Mouse (Mus musculus): ENCODE measurements around the gene Nfatc2.

Nfatc2 gene

DNA sequence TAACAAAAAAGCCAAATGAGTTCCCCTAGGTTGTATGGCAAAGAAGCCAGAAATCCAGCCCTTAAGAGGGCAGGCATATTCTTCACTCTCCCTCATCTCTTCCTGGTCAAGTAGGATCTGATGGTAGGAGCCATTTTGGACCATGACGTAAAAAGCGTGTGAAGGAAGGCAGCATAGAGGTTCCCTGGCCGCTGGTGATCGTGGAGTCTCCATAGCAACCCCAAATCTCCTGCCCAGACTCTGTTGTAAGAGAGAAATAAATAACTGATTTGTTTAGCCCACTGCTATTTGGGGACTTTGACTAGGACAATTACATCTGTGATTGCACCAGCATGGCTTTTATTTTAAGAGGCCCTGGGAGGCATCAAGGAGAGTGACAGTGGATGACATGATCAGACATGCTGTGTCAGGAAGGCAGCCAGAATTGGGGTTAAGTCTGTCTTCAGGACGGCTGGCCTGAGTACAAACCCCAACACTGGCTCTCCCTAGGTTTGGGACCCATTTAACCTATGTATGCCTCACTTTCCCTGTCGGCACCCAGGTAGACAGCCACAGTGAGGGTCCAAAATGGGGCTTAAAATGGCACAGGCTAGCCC is 8.3 kb upstream of the Nfatc2 start:
- no peak for DNase-seq (ENCODE audit: low read depth, low spot score)

DNA sequence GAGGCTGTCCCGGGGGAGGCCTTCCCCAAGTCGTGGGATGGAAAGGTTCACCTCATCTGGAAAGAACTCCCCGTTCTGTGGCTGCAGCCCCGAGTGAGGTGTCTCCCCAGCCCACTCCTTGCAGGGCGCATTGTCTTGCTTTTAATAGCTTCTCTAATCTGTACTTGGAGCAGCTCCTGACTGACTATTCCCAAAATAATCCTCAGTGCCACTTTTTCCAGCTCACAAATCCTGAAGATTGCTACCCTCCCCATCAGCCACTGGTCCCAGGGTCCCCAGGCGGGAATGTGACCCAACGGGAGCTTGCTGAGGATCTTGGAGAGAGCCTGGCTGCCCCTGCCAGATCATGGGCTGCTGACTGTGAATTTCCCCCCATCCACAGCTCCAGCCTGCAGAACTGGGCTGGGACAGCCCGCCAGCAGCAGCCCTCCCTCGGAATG is 6.7 kb upstream of the Nfatc2 start:
- DNase-seq (ENCODE audit: low read depth, low spot score), result no peak

DNA sequence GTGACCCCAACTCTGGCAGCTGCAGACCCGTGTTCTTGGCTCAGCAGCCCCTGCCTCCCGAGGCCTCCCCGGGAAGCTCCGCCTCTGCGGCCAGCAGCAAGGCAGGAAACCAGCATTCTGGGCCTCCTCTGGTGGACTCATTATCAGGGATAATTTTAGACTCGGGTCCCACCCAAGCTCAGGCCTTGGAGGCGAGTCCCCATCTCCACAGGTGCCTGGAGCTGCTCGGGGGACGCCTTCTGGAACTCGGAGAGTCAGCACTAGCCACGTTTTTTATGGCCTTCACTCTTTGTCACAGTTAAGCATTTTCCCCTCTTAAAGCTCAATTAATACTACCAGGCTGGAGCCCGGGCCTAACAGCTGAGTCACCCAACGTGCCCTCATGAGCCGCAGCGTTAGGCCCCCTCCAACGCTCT is 3.2 kb upstream of the Nfatc2 start:
- DNase-seq (ENCODE audit: low read depth, low spot score), result no peak

DNA sequence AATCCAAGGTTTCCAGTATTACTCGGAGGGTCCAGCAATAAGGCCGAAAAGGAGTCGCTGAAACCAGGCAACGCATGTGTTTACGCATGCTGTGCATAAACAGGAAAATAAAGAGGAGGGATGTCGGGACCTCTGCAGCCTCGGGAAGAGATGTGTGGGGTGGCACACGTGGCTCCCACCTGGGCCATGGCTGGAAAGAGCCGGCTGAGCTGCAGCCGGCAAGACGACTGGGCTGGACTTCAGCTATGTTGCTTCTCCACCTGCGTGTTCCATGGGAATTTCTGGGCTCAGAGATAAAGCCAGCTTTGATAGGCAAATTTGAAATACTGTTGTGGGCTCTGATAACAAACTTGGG is 907 bp upstream of the Nfatc2 start:
- DNase-seq (ENCODE audit: low read depth, low spot score), result no peak

DNA sequence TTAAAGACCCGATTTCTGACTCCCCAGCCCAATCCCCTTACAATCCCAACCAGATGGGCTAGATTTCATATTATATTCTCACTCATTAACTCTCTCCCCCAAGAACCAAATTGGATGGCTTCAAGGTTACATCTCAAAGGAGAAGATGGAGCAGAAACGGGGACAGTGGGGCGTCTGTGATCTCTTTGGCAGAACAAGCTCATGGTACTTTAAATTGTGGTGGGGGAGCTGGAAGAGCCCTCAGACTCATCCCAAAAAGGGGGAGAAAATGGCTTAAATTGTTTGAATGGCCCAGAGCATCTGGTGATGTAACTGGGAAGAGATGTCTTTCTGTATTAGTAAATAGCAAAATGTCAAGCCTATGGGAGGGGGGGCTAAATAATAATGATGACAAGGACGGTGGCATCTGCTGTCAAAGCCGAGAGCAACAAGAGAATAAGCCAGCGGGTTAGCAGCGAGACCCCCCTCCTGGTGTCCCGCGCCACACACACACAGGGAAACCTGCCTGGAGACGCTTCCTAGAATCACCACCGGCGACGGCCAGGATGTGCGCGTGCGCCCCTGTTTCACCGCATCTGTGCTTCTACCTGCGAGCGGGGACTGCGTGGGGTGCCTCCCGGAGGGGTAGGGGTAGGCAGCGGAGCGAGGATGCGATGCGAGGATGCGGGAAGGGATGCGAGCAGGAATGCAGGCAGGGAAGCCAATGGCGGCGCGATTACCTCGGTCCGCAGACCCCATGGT is 537 bp downstream of the Nfatc2 start:
- DNase-seq (ENCODE audit: low read depth, low spot score), result peak; percentile 21

DNA sequence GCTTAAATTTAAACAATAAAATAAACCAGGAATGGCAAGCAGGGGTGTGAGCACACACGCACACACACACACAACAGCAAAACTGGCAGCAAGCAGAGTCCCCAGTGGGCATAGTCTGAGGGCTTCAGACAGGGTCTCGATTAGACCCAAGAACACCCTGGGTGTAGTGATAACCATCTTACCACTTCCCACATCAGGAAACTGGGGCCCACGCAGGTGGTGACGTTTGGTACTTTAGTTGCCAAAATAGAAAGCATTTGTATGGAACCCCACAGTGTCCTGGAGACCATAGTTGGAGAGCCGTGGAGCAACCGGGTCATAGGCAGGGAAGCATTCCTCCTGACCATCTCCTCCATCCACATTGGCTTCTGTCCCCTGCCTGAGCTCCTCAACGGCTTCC is 5.8 kb downstream of the Nfatc2 start:
- DNase-seq (ENCODE audit: low read depth, low spot score), result no peak

DNA sequence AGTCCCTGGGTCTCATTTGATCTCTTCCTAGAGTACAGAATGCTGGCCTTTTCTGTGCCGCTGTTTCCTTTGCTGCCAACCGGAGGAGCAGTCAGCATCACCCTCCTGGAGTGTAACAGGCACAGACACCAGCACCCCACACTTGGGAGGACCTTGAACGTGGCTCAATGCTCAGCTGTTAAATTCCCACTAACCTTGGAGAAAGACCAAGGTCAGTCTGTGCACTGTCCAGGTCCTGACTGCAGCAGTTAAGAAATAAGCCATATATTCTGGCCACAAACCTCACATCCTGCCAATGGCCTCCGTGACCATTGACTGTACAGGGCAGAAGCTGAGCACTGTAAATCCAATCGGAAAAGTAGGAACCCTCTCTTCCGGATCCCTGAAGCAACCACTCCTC is 7.8 kb downstream of the Nfatc2 start:
- DNase-seq (ENCODE audit: low read depth, low spot score), result no peak

DNA sequence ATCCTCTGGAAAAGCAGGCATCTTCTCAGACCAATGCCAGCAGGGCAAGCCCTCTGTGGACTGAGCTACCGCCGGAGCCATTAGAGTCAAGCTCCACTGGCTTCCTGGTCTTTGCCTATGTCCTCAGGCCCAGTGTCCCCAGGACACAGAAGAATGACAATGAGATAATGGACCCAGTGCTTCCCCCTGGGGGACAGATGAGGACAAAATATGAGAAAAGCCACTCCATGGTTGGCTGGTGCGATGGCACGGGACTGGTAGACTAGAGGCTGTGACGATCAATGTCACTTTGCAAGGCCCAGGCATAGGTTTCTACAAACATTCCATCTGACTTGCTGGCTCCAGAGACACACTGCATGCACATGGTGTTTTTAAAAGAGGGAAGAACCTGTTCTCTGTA is 8.5 kb downstream of the Nfatc2 start:
- DNase-seq (ENCODE audit: low read depth, low spot score), result no peak

DNA sequence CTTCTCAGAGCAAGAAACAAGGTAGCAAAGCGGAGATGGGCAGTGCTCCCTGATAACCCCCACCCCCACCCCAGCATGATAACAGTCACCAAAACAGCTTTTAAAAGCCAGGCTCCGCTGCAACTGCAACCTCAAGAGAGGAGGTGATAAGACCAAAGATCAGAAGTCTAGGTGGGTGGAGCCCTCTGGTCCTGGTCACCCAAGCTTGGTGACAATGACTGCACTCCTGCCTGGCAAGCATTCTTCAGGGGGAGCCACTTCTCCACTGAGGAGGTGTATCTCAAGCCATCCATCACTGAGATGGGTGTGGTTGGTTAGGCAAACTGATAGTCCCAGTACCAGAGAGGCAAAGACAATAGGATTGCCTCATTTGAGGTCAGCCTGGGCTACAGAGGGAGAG is 10.4 kb downstream of the Nfatc2 start:
- DNase-seq (ENCODE audit: low read depth, low spot score), result no peak

DNA sequence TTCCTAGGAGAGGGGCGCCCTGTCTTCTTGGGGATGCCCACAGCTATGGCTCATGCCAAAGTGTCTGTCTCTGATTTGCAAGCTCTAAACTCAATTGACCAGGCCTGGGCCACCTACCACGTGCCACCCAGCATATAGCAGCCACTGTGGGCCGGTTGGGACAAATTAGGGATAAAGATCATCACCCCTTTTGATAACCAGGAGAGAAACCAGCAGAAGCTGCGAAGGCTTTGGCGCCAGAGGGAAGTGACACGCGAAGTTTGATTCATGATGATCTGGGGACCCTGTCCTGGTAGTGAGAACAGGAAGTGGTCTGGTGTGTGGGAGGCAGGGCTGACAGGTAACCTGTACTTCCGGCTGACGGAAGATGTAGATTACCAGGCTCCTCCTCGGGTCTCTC is 10.9 kb downstream of the Nfatc2 start:
- DNase-seq (ENCODE audit: low read depth, low spot score), result no peak

DNA sequence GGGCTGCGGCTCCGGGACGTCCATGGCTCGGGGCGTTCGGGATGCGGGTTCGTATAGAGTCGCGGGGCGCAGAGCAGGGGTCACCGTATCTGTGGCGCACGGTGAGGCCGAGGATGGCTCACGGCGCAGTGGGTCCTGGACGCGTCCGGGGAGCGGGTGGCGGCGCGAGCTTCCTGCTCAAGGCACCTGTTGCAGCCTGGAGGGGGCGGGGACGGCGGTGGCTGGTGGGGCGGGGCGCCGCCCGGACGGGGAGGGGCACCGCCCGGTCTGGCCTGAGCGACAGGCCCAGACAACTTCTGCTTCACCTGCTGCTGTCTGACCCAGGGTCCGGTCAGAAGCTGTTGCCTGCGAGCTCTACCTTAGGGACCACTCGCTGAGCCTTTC is 11.3 kb downstream of the Nfatc2 start:
- no peak for DNase-seq (ENCODE audit: low read depth, low spot score)

DNA sequence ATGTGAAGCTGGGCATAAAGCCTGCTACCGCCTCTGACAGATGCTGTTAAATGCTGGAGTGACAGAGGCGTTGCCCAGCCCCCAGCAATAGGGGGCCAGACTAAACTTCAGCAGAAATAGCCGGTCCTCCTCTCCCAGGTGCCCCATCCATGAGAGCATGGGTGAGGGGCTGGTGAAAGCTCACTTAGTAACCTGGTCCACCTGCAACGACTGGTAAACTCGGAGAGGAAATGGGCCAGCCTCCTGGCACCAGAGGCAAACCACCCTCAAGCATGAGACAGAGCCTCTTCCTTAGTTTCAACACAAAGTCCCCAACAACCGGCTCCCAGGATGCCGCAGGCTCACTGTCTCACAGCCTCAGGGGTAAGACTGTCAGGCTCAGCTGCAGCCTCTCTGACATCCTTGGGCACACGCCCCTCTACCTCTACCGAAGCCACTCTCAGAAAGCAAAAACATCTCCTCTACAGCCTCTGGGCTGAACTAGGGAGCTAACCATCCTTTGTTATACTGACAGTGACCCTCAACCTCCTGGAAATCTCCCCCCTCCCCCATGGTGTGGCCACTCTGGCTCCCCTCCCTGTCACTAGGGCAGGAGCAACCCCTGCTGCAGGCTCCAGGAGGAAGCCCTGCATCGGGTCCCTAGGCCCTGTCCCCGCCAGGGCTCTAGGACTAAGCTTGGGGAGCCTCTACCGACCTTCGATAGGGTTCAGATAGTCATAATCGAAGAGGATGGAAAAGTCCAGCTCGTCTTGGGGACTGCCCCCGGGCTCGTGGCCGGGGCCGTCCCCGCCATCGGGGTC is 11.9 kb downstream of the Nfatc2 start:
- no peak for DNase-seq (ENCODE audit: low read depth, low spot score)

DNA sequence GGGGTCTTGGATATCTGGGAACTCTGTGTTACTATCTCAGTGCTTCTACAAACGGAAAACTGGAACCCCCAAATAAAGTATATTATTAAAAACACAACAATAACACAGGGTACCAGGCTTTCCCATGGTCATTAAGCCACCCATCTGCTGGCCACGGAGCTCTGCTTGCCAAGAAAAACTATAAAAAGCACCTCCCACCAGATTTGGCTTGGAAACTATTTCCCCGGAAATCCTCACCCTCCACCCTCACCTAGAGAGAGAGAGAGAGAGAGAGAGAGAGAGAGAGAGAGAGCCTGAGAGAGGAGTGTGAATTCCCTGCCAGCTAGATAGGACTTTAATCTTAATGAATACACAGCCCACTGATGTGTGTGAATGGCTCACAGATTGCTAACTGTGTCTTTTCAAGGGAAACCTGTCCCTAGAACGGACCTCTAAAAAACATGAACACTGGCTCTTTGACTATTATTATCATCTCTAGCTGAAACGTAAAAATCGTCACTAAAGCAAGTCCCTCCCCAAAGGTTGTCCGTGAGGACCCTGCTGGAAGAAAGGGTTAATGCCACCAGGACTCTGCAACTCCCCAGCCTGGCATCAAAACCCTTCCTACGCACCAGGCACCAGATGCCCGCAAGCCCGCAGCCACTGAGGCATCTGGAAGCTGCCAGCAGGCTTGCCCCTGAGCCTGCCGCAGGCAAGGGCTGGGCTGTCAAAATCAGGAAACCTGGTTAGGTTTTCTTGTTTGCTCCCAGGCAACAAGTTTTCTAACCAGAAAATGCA is 12.7 kb downstream of the Nfatc2 start:
- no peak for DNase-seq (ENCODE audit: low read depth, low spot score)

DNA sequence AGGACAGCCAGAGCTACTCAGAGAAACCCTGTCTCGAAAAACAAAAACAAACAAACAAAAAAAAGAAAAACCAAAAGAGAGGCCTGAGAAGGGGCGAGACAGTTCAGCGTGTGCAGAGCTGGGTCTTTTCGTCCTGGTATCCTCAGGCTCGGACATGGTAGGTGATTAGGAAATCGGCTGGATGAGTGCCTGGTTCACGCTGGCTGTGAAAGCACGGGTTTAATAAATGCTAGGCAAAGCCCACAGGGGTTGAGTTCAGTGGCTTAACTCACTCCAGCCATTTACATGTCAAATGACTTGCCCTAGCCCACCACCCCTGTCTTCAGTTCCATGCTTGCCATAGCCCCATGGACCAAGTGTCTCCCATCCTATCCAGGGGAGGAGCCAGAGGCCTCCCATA is 14.3 kb downstream of the Nfatc2 start:
- DNase-seq (ENCODE audit: low read depth, low spot score), result no peak

DNA sequence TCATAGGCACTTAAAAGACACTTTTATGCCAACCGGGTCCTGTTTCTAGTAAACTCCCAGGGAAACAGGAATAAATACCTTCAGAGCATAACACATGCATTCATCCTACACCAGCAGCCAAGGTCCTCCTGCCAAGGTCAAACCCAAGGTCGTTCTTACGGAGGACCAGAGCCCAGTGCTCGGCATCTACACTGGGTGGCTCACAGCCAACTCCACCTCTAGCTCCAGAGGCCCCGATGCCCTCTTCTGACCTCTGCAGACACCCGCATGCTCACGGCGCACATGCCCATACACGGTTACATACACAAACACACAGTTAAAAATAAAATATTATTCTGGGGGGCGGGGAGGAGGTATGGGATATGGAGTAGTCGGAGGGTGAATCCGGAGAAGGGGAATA is 14.9 kb downstream of the Nfatc2 start:
- DNase-seq (ENCODE audit: low read depth, low spot score), result no peak

DNA sequence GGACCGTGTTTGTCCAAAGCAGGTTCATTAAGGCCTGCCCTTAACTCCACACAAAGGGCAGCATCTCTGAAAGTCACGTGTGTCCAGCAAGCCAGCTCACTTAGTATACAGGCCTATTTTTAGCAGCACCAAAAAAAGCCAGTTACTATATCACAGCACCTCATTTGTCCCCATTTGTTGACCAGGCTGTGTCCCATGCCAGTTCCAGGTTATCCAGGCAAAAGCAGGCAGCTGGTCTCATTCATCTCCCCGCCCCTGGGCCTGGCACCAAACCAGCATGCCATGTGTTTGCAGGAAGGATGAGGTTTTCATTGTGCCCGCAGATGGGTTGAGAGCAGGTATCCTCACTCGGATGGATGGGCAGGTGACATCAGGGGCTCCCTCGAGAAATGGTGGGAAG is 16.6 kb downstream of the Nfatc2 start:
- no peak for DNase-seq (ENCODE audit: low read depth, low spot score)

DNA sequence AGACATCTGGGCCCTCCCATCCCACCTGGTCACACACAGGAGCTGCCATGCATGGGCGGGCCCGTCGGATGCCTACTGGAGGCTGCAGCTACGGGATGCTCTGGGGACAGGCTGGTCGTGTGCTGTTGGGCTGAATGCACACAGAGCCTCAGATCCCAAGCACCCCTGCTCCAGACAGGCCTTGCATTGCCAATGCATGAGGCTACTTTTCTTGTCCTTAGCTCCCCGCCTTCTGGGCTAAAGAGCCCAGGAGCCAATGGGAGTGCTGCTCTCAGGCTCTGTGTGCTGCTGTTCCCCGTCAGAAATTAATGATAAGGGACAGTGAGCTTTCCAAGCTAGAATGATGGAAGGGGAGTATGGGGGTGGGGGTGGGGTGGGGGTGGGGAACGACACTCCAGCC is 17.0 kb downstream of the Nfatc2 start:
- no peak for DNase-seq (ENCODE audit: low read depth, low spot score)

DNA sequence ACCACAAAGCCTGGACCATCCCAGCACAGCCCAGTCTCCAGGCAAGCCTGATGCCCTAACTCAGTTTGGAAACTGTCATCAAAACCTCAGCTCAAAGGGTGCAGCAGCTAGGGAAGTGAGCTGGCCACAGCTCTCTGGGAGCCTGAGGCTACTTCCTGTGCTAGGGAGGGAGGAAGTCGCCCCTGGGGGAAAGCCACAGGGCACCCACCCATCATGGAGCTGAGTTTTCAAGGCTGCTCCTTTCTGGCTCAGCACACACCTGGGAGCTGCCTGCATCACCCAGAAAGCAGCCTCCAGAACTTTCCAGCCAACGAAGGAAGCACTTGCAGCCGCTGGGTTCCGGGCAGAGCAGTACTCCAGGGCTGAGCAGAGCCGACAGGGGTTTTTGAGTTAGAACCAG is 18.4 kb downstream of the Nfatc2 start:
- no peak for DNase-seq (ENCODE audit: low read depth, low spot score)

DNA sequence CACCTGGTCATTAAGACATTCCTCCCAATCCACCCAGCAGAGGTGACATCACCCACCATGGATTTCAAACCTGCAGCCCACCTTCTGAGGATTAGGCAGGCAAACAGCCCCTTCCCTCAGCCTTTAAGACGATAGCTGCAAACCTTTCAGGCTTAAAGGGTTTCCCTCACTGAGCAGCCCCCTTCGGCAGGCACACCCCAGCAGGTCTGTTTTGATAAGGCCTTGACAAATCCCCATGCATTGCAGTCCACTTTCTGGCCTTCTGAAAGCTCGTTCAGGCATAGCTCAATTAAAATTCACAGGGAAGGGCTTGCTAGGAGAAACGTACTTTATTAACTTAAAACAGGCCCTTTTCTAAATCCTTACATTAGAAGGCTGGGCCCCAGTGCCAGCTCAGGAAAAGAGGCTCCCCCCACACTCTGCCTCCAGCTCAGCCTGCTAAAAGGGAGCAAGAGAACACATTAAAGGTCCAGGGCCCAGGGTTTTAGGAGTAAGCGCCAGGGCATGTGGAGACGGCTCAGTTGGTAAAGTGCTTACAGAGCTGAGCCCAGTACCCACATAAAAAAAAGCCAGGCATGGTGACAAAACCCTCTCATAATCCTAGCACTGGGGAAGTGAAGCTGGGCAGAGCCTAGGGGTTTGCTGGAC is 20.1 kb downstream of the Nfatc2 start:
- DNase-seq (ENCODE audit: low read depth, low spot score), result no peak

DNA sequence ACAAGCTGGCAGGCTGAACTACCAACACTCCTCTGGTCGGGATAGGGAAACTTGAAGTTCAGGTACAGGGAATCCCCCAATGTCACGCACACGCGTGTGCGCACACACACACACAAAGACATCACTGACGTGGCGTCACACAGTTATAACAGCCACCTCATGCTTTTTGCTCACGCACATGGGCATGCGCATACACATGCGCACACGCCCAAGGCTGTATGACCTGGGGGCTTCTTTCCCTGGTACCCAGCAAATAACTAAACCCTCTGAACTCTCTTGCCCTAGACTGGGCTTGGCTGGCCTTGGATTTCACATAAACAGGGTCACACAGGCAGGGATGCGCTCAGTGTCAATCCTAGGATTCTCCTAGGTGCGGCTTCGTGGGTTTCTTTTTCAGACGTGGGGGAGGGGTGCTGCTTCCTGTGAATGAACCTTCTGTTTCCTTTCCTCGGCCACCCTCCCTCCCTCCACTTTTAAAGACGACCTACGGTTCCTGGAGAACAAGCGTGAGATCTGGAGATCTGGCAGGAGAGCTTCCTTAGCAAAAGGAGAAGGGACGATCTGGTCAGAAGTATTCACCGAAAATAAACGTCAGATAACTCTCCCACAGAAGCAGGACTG is 21.1 kb downstream of the Nfatc2 start:
- no peak for DNase-seq (ENCODE audit: low read depth, low spot score)

DNA sequence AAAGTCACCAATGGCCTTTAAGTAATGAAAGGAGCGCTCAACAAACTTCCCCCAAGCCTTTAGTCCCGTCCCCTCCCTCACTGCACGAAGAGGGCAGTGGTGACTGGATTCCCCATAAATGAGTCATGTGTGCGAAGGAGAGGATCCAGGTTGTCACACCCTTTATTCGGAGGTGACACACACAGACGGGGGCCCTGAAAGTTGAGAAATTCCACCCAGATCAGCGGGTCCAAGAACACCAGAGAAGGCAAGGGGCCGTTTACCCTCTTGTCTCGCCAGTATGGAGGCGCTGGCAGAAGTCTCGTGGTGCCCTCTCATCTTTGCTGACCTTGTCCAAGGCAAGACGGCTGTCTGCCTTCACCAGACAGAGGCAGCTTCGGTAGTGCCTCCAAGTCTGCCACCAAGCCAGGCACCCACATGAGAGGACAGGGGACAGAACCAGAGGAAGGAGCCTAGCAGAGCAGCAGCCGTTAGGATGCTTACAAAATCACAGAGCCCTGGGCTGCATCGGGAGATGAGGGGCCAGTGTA is 21.8 kb downstream of the Nfatc2 start:
- DNase-seq (ENCODE audit: low read depth, low spot score), result no peak
